Mouse (Mus musculus) hindlimb bud, embryonic 11.5 days (tissue): ENCODE results near the gene Tnfaip8l1.

Experiments used
- DNase-seq: peaks from one replicate; pipeline ENCODE4 v3.0.0-alpha.2; 2012; ENCODE audit warnings: low read depth, low spot score; ENCODE audit errors: extremely low spot score

The Tnfaip8l1 gene

GRCm38 (mm10) chr17:56175416-56175815 lies 13.1 kb downstream of the Tnfaip8l1 start:
- DNase-seq = no peak

GRCm38 (mm10) chr17:56182975-56183657 lies 20.8 kb downstream of the Tnfaip8l1 start:
- DNase-seq = no peak

- peak; percentile 58 for DNase-seq
These were observed 21.4 kb downstream of the Tnfaip8l1 start, which contains the start of gene Mydgf for GRCm38 (mm10) chr17:56183658-56184103. Mydgf (minus strand) TSS chr17:56183920.

- no peak for DNase-seq
These were observed 23.2 kb downstream of the Tnfaip8l1 start for GRCm38 (mm10) chr17:56185281-56186141.

- no peak for DNase-seq
These were observed 29.0 kb downstream of the Tnfaip8l1 start for GRCm38 (mm10) chr17:56191266-56191665.

- DNase-seq = no peak
These were observed 32.1 kb downstream of the Tnfaip8l1 start for GRCm38 (mm10) chr17:56194357-56194756.

- DNase-seq = no peak
These were observed 32.5 kb downstream of the Tnfaip8l1 start for GRCm38 (mm10) chr17:56194765-56195164.

- no peak for DNase-seq
These were observed 34.6 kb downstream of the Tnfaip8l1 start for GRCm38 (mm10) chr17:56196860-56197259.

- no peak for DNase-seq
These were observed 38.3 kb downstream of the Tnfaip8l1 start for GRCm38 (mm10) chr17:56200586-56200985.

- no peak for DNase-seq
These were observed 39.4 kb downstream of the Tnfaip8l1 start for GRCm38 (mm10) chr17:56201642-56202041.

- DNase-seq = no peak
These were observed 40.2 kb downstream of the Tnfaip8l1 start for GRCm38 (mm10) chr17:56202476-56202875.

- no peak for DNase-seq
These were observed 41.5 kb downstream of the Tnfaip8l1 start for GRCm38 (mm10) chr17:56203729-56204128.

- no peak for DNase-seq
These were observed 44.1 kb downstream of the Tnfaip8l1 start for GRCm38 (mm10) chr17:56206276-56206884.

GRCm38 (mm10) chr17:56206986-56207674 lies 44.9 kb downstream of the Tnfaip8l1 start:
- no peak for DNase-seq

- DNase-seq = no peak
These were observed 45.8 kb downstream of the Tnfaip8l1 start for GRCm38 (mm10) chr17:56207963-56208530.

GRCm38 (mm10) chr17:56208821-56209220 lies 46.5 kb downstream of the Tnfaip8l1 start:
- DNase-seq = no peak

GRCm38 (mm10) chr17:56211090-56211489 lies 48.8 kb downstream of the Tnfaip8l1 start:
- no peak for DNase-seq

- no peak for DNase-seq
These were observed 50.4 kb downstream of the Tnfaip8l1 start for GRCm38 (mm10) chr17:56212676-56213075.

GRCm38 (mm10) chr17:56214229-56214628 lies 52.0 kb downstream of the Tnfaip8l1 start:
- DNase-seq = no peak

- DNase-seq = no peak
These were observed 55.4 kb downstream of the Tnfaip8l1 start for GRCm38 (mm10) chr17:56217670-56218069.
